Mouse (Mus musculus): ENCODE data around the gene Rreb1.

The Rreb1 gene

DNA sequence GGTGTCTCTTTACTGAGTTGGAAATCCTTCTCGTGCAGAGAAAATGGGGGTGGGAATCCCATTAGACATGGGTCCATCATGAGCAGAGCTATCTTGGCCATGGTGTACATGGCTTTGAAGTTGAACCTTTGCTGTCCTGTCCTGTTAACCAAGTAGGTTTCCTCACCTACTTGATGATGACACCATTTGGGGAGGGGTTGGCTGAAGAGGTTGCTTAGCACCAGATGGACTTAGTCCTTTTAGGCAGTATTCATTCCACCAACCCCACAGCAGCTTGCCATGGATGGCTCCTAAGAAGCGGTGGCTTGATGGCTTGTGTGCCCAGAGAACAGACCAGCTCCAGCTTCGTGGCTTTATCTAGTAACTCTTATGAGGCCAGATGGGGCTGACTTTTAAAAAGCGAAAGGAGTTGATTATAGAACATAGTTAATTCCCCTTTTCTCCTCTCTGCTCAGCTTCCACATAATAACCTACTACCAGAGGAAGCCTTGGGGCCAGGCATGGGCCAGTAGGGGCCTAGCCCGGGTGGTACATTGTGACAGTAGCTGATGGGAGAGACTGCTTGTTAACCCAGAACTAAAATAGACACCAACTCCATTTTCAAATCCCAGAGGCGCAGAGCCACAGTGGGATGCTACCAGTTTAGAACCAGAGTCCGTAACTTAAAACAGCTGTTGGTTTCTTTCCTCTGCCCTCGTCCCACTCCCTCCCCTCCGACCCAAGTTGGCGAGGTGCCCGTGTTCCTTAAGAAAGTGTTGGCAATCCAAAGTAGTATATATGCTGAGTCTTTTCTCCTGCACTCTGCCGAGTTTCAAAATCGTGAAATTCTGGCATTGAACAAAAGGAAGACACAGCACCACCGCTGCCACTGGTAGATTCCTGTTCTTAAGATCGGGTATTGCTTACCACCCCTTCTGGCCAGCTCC lies 140.4 kb downstream of the Rreb1 start:
- no peak for DNase-seq (ENCODE audit: low spot score)

DNA sequence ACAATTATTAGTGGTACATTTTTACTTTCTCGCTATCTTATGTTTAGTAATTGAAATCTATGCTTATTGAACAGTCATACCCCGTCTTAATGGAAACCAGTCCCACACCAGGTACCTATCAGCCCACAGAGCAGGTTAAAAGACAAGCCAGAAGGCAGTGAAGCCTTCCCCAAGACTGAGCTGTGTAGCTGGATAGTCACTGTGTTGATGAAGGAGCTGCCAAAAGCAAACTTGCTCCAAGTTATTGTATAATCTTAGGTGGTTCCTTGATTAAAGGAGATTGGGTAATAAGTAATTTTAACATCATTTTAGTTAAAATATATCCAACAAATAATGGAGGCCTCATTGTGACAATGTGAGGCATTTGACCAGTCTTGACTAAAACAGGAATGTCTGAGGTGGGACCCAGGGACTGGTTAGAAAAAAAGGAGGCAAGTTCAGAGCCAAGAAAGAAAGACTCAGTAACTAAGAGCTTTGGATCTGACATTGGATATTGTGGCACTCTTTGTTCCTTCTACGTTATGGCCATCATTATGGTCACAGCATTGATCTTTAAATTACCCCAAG lies 141.6 kb downstream of the Rreb1 start:
- DNase-seq (ENCODE audit: low spot score): no peak

DNA sequence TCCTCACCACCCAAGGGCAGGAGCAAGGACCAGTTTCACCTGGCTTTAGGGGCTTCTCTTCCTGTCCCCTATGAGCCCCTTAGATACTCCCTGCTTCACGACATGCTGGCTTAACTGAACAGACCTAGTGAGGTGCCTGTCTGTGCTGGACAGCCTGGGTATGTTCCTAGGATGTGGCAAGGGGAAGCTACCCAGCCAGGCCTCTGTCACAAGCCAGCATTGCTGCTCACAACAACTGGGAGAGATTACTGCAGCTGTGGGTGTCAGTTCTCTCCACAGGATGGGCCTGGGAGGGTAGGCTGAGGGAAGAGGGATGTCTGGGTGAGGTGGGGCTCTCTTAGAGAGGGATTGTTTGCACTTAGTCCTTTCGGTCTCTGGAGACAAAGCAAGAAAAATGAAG lies 142.5 kb downstream of the Rreb1 start:
- DNase-seq (ENCODE audit: low spot score): no peak

DNA sequence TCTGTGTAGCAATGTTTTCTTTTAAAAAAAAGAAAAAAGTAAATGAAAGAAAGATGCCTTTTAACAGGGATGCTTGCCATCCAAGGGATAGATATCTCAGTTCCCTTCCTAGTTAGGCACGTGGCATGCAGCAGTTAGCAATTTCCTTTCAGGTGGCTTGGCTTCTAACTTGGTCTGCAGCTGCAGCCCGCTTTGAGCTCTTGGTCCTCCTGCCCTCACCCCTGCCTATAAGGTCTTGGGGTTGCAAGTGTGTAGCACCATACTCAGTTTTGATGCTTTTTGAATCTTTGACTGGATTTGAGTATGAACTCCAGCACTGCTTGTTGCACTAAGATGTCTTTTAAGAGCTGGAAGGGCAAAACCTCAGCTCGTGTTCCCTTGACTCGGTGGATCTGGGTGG lies 144.9 kb downstream of the Rreb1 start:
- DNase-seq (ENCODE audit: low spot score): no peak

DNA sequence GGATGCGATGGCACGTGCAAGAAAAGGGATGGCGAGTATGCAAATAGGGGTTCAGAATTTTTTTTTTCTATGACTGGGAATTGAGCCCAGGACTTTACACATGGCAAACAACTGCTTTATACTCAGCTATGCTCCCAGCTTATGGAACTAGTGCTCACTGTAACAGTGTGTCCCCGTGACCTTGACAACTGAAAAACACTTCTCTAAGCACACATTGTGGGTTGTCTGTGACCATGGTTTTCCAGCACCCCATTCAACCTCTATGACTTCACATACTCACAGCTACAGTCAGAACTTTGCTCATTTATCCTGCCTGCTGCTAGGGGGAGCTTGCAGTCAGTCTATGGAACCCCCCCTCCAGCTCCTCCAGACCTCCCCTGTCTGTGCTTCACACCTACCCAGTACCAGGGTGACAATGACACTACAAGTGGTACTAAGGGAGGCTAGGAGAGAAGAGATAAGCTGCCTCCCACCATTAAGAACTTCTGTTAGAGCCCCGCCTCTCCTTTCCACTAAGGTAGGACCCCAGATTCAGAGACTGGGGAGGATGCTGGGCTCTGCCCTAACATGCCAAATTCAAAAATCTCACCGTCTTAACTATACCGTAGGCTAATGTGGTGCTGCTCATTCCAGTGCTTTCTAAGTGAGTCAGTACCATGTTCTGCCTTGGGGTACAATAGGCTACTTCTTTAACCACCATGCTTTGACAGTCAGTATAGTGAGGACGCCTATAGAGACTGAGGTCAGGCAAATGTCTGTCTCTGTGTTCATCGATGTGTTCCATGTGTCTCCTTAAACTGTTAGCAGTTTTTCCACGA lies 145.7 kb downstream of the Rreb1 start:
- DNase-seq (ENCODE audit: low spot score): no peak

DNA sequence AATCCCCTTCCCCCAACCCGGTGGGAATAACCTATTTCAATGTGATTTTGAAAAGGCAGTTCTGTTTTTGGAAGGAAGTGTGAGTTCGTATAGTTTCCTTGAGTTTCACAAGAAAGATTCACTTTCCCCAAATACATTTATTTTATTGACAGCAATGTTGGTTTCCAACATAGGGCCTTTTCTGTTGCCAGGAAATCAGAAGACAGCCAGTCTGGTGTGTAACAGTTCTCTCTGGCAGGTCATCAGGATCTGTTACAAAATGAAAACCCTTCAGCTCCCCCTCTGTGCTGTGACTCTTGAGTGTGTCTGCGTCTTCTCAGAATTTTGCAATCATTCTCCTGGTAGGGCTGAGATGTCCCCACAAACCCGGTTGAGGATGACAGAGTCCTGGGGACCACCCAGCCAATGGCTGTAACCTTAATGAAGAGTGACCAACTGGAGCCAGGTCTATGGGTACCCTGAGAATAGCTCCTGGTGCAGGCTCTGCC lies 146.3 kb downstream of the Rreb1 start:
- DNase-seq (ENCODE audit: low spot score): no peak

DNA sequence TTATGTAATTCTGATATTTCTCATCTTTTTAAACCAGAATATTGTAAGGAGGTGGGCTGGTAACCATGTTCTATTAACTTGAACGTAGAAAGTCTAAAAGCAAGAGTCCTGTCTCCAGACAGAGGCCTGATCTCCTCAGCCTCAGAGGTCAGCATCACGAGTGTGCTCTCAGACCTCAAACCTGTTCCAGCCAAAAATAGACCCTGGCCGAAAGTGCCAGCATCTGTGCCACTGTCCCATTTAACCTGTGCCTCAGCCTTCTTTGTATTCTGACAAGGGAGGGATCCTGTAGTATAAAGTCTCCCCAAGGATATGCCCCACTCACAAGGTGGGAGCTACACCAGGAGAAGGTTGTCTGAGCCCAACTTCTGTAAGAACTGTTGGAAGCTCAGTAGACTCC lies 148.2 kb downstream of the Rreb1 start:
- DNase-seq (ENCODE audit: low spot score): no peak

DNA sequence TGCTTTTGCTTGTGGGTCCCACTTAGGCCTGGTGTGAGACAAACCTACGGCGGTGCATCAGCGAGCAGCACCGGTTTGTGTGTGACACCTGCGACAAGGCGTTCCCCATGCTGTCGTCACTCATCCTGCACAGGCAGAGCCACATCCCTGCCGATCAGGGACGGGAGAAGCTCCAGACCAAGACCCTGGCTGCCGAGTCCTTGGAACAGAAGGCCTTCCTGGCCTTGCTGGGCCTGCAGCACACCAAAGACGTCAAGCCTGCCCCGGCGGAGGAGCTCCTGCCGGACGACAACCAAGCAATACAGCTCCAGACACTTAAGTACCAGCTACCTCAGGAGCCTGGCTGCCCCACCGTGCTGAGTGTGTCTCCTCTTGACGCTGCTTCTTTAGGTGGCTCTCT lies 151.3 kb downstream of the Rreb1 start:
- DNase-seq (ENCODE audit: low spot score): no peak

DNA sequence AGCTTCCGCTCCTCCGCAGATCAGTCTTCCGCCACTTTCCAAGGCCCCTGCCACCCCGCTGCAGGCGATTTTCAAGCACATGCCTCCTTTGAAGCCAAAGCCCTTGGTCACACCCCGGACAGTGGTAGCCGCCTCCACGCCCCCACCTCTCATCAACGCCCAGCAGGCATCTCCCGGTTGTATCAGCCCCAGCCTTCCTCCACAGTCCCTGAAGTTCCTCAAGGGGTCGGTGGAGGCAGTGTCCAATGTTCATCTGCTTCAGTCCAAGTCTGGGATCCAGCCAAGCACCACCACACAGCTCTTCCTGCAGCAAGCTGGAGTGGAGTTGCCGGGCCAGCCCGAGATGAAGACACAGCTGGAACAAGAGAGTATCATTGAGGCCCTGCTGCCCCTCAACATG lies 151.9 kb downstream of the Rreb1 start:
- no peak for DNase-seq (ENCODE audit: low spot score)

DNA sequence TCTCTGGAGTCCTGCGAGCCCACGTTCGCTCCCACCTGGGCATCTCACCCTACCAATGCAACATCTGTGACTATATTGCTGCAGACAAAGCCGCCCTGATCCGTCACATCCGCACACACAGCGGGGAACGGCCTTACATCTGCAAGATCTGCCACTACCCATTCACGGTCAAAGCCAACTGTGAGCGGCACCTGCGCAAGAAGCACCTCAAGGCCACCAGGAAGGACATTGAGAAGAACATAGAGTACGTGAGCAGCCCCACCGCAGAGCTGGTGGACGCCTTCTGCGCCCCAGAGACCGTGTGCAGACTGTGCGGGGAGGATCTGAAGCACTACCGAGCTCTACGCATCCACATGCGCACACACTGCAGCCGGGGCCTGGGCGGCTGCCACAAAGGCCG lies 152.4 kb downstream of the Rreb1 start:
- DNase-seq (ENCODE audit: low spot score): no peak

DNA sequence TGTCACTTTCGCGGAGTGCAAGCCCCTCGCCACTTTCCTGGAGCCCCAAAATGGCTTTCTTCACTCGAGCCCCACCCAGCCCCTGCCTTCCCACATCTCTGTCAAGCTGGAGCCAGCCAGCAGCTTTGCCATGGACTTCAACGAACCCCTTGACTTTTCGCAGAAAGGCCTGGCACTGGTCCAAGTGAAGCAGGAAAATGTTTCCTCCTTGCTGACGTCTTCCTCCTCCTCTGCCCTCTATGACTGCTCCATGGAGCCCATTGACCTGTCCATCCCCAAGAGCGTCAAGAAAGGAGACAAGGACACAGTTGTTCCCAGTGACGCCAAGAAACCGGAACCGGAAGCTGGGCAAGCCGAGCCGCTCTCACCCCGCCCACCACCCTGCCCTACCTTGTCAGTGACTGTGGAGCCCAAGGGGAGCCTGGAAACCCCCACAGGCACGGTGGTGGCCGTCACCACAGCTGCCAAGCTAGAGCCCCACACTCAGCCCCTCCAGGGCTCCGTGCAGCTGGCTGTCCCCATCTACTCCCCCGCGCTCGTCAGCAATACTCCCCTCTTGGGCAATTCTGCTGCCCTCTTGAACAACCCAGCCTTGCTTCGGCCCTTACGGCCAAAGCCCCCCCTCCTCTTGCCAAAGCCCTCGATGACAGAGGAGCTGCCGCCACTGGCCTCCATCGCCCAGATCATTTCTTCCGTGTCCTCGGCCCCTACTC lies 153.2 kb downstream of the Rreb1 start:
- no peak for DNase-seq (ENCODE audit: low spot score)

DNA sequence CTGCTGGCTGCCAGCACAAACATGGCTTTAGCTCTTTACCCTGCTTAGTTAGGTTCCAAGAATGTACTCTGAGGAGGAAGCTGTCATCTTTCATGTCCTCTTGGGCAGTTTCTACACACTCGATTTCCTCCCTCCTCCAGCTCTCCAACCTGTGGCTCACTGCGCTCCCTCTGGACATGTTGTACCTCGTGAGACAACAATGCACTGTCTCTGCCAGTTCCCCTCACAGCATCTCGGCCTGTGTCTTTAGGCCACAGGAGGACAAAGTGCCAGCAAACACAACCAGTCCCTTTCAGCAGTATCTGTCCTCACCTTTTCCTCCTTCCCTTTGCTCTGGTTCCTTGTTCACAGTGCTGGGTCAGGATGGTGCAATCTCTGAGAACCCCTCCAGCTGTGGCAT lies 155.9 kb downstream of the Rreb1 start:
- no peak for DNase-seq (ENCODE audit: low spot score)

DNA sequence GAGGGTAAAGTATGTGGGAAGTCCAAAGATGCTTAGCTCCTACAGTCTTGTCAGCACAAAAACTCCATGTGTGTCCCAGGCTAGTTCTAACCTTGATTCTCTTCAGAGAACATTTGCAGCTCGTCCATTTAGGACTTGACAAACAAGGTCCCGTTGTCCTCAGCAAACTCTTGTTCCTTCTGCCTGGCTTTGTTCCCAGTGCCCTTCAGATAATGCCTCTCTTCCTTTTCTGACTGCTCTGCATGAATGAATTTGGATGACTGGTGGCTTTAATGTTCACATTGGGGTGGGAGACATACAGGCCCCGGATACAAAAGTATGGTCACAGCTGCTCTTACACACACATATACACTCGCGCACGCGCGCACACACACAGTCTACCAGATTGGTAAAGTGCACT lies 156.7 kb downstream of the Rreb1 start:
- DNase-seq (ENCODE audit: low spot score): no peak

DNA sequence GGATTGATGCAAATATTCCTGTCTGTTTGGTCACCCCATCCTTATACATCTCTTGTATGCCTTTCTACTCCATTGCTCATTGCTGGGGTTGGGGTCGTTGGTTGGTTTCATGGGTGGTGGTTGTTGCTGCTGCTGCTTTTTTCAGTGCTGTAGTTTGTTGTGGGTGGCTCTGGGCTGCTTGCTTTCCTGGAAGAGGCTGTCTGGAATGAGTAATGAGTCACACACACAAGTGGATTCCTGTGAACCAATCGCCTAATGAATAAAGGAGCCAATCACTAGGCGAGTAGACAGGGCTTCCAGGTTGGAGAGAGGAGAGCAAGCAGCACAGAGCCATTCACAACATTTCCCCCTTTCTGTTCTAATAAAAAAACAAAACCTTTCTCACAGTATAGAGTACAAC lies 158.2 kb downstream of the Rreb1 start:
- DNase-seq (ENCODE audit: low spot score): no peak

DNA sequence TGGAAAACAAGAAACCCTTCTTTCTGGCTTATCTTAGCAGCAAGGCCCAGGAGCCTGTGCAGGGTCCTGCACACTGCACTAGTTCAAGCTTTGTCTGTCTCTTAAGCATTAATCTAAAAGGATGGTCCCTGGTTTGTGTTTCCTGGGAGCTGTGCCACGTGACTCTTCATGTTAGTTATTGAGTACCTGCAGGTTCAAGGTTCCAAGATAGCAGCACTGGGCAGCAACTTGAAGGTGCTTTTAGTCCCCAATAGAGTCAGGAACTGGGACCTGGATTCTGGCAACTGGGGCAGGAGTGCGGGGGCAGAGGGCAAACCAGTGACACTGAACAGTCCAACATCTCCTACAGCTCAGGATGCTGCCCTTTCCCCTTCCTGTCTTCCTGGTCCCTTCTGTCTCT lies 162.0 kb downstream of the Rreb1 start:
- no peak for DNase-seq (ENCODE audit: low spot score)

DNA sequence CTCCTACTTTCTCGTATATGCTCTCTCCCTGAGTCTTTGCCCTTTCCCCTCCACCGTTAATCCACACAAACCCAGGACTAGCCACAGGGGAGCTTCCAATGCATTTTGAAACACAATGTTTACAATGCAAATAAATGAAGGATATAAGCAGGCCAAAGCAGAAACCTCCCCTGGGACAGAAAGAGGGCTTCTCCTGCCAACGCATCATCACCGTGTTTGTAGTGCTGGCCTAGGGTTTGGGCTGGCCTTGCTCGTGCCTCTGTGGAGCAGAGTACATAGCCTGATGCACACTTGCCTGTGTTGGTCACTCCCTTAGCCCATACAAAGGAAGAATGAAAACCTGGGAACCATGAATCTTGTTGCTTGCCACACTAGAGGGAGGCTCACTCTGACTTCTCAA lies 162.4 kb downstream of the Rreb1 start:
- DNase-seq (ENCODE audit: low spot score): no peak

DNA sequence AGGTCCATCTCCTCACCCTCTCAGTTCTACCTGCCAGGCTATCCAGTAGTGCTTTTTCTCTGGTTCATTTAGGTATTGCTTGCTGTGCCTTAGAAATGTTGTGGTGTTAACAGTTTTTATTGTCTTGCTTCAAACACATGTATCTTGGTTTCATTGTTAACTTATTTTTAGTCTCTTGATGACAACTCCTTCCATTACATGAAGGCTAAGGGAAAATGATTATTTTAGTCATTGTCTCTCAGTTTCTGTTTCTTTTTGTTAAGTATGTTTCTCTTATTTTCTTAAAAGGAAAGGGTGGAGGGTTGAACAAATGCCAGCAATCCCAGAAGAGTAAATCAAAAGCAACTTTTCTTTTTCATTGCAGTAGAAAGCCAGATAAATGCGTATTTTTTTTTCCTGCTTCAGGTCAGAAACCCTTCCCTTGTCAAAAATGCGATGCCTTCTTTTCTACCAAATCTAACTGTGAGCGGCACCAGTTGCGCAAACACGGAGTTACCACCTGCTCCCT lies 163.0 kb downstream of the Rreb1 start:
- no peak for DNase-seq (ENCODE audit: low spot score)

DNA sequence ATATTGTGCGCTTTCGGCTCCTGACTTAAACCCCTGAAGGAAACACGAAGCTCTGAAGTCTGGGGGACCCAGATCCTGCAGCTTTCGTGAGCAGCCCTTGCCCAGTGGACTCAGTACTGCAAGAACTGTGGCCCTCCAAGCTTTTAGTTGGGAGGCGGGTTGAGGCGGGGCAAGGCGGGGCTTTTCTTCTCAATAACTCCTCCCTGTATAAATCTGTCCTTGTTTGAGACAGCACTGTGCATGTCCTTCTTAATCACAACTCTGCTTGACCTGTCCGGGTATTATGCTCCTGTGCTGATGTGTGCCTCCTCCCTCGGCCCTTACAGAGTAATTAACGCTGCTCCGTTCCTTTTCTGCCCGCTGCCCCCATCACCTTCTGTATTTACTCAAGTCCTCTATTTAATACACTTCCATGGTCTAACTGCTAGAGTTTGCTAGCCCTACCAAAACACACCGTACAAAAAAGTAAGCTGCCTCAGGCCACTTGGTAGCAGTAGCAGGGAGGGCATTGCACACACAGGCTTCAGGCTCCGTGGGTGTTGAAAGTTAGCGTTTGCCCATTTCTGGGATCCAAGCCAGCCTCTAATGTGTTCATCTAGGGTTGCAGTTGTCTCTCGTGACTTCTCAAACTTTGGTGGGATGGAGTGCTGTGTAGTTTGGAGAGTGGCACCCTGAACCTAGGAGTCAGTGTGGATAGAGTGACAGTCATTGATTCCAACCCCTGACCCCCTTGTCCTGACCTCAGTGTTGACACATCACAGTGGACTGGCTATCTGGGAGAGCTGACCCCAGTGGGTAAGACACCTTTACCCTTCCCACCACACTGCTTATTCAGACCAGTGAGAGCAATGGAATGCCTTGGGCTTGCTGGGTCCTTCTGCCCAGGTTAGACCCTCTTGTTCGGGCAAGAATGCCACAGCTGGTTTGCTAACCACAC lies 164.0 kb downstream of the Rreb1 start:
- no peak for DNase-seq (ENCODE audit: low spot score)

DNA sequence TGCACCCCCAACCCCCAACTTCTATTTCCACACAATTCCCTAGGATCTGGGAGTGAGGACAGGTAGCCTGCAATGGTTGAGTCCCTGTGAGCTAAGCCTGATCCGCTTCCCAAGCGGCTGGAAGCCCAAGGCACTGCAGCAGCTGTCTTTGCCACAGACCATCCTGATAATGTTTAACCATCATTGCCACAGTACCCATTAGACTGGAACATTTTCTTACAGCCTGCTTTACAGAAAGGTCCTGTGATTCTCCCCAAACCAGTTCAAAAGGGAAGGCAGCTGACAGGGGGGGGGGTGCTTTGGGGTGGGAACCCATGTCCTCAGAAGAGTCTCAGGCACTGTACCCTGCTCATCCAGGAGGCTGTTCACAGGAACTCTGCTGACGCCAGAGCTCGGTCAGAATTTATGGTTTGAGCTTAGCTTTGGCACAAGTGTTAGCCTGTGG lies 164.7 kb downstream of the Rreb1 start:
- DNase-seq (ENCODE audit: low spot score): no peak

DNA sequence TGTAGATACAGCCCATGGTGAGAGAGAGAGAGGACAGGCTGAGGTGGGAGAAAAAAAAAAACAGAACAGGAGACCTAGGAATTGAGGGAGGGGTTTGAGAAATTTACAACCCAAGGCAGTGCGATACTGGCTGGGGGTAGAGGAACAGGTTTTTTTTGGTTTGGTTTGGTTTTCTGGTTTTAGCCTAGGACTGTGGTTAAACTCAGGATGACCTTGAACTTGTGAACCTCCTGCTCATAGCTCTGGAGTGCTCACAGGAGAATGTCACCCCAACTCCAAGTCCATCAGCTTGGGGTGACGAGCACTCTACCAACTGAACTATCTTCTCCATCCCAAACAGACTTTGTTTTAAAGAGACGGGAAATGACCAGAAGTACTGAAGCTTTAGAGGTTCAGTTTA lies 165.3 kb downstream of the Rreb1 start:
- no peak for DNase-seq (ENCODE audit: low spot score)

DNA sequence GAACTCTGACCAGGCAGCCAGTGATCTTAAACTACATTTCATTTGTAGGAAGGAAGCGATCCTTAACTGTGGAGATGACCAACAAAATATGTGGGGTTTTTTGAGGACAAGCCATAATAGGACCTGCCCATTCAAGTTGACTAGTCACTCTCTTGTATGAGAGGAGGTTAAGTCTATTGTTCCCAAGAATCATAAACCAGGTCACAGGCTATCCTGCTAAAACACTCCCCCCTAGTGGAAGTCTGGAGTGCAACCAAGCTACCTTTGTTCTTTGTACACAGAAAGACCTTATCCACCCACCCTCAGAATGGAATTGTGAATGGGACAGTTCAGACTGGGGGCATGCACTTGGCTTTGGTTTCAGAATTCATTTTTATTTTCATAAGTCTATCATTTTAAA lies 166.1 kb downstream of the Rreb1 start:
- DNase-seq (ENCODE audit: low spot score): no peak
